Mouse (Mus musculus) liver, postnatal 0 days (tissue): ENCODE data around the gene Bcl2. TPM values are rescaled to one million over a fixed set of nuclear protein-coding genes. Genes with fewer than 3 reads are reported as not detected.
"Not testable (repeated sequence)": the region's sequence is repeated elsewhere in the genome, so short reads cannot be mapped to it uniquely, and the experiment has no call there.

Experiments used
- ATAC-seq: fragments of 200-750 bp; cut with Nextera tagmentation; 2 replicates; pipeline ENCODE4 v1.8.0; 2017; ENCODE audit warnings: mild to moderate bottlenecking, moderate library complexity
- DNase-seq: peaks from one replicate; pipeline ENCODE4 v3.0.0-alpha.2; 2016
- H3K27ac ChIP-seq: fragments of 300-500 bp; sonication (generic); 2 replicates; pipeline ENCODE4 v1.5.1; 2014; ENCODE audit warnings: antibody characterized with exemption, moderate library complexity, mild to moderate bottlenecking, low read depth
- H3K27me3 ChIP-seq: fragments of 300-500 bp; sonication (generic); 2 replicates; pipeline ENCODE4 v1.6.1; 2014; ENCODE audit warnings: low read length, control low read depth, mixed read lengths; ENCODE audit not compliant: insufficient read depth
- H3K36me3 ChIP-seq: fragments of 300-500 bp; sonication (generic); replicated peaks from 2 replicates; pipeline ENCODE4 v1.6.1; 2014; ENCODE audit warnings: mild to moderate bottlenecking, control low read depth, low read length, moderate library complexity, mixed read lengths; ENCODE audit not compliant: insufficient read depth
- H3K4me1 ChIP-seq: fragments of 300-500 bp; sonication (generic); 2 replicates; pipeline ENCODE4 v1.6.1; 2014; ENCODE audit warnings: antibody characterized with exemption, mild to moderate bottlenecking, control low read depth; ENCODE audit not compliant: insufficient read depth
- H3K4me2 ChIP-seq: fragments of 300-500 bp; sonication (generic); 2 replicates; pipeline ENCODE4 v1.6.1; 2014; ENCODE audit warnings: low read depth, mild to moderate bottlenecking, low read length, moderate library complexity, mixed read lengths
- H3K4me3 ChIP-seq: fragments of 300-500 bp; sonication (generic); 2 replicates; pipeline ENCODE4 v1.5.1; 2014; ENCODE audit warnings: low read depth, low read length
- H3K9ac ChIP-seq: fragments of 300-500 bp; sonication (generic); replicated peaks from 2 replicates; pipeline ENCODE4 v1.6.1; 2014; ENCODE audit warnings: mild to moderate bottlenecking, moderate library complexity
- H3K9me3 ChIP-seq: fragments of 300-500 bp; sonication (generic); 2 replicates; pipeline ENCODE4 v1.6.1; 2016; ENCODE audit warnings: mild to moderate bottlenecking, control low read depth, low read length, mixed read lengths
- CTCF ChIP-seq: sonication (generic); IDR thresholded peaks from 2 replicates; pipeline ENCODE4 v1.5.1; 2016; ENCODE audit warnings: antibody characterized with exemption, low read depth
- EP300 ChIP-seq: IDR thresholded peaks from 2 replicates; pipeline ENCODE4 v1.6.1; 2016; ENCODE audit warnings: antibody characterized with exemption, low read depth, mild to moderate bottlenecking
- WGBS: fragments of 180-500 bp; shearing (Covaris S2); extraction: QIAGEN DNeasy Blood & Tissue Kit; methylation state at CpG from one replicate; pipeline ENCODE4 v1.1.7; 2014; ENCODE audit not compliant: insufficient replicate concordance; 5-methylcytosine and 5-hydroxymethylcytosine counted together
- polyA plus RNA-seq: library from polyadenylated mRNA; unstranded; fragments of >200 nt; fragmentation: Nextera tagmentation; extraction: Ambion mirVana; gene quantifications from 2 replicates; pipeline ENCODE4 v1.2.1, GENCODE M21; 2015

The Bcl2 gene
- polyA plus RNA-seq, 1 experiment from 2014 or later: 0.83 TPM

DNA sequence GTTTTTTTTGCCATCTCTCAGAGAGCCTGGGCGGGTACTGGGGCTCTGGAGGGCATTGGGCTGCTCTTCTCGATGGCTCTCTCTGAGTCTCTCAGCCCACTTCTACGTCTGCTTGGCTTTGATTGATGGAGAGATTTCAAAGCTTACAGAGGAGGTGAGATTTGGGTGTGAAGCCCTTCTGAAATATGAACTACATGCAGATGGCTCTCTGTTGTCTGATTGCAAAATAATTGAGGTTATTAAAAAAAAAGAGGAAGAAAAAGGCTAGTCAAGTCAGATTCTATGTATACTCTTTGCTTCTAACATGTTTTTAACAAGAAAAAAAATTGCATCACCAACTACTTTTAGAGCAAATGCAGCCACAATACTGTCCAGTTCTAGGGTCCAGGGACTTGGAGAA is 173.9 kb downstream of the Bcl2 start:
- no peaks in the 10 kb centered on the region for H3K4me1 ChIP-seq
- 44% methylated on average over 3 of the region's 3 CpGs for WGBS
- H3K9ac ChIP-seq: no peak overlapping the region
- H3K36me3 ChIP-seq: no peaks in the 10 kb centered on the region
- no peak for ATAC-seq
- H3K9me3 ChIP-seq: no peaks in the 10 kb centered on the region
- no peaks in the 10 kb centered on the region for H3K27me3 ChIP-seq
- no peak overlapping the region for H3K4me3 ChIP-seq
- DNase-seq: no peak
- H3K4me2 ChIP-seq: no peak overlapping the region
- TF ChIP-seq CTCF: no peak
- TF ChIP-seq EP300: no peak
- H3K27ac ChIP-seq: no peak overlapping the region

- no peak for ATAC-seq
- 77% methylated on average over 1 of the region's 1 CpGs for WGBS
- DNase-seq: no peak
These were observed 175.0 kb downstream of the Bcl2 start for GRCm38 (mm10) chr1:106539029-106539428.

DNA sequence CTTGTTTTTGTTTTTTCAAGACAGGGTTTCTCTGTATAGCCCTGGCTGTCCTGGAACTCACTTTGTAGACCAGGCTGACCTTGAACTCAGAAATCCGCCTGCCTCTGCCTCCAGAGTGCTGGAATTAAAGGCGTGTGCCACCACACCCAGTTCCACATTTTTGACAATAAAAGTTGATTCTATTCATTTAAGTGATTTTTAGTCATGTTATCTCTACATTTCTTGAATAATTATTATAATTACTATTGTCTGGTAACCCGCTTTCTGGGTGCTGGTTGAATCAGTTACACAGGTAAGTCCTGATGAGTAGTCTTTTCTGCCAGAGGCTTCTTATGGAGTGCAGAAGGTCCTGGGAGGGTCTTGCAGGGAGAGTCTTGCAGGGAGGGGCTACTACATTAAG is 179.2 kb downstream of the Bcl2 start:
- H3K4me2 ChIP-seq, H3K9ac ChIP-seq, H3K4me3 ChIP-seq, H3K27me3 ChIP-seq, ATAC-seq, H3K27ac ChIP-seq, DNase-seq, H3K36me3 ChIP-seq, H3K4me1 ChIP-seq, H3K9me3 ChIP-seq: not testable (repeated sequence)
- WGBS: 74% methylated on average over 3 of the region's 3 CpGs

More at GRCm38 (mm10) chr1:106539029-106539428, 175.0 kb downstream of the Bcl2 start:
- Histone ChIP-seq H3K27ac (no peak overlapping the region), H3K9me3 (no peaks in the 10 kb centered on the region), H3K9ac (no peak overlapping the region), H3K4me1 (no peaks in the 10 kb centered on the region), H3K36me3 (no peaks in the 10 kb centered on the region), H3K4me3 (no peak overlapping the region), H3K27me3 (no peaks in the 10 kb centered on the region), H3K4me2 (no peak overlapping the region)
- TF ChIP-seq EP300 (no peak), CTCF (no peak)

GRCm38 (mm10) chr1:106529570-106529969 is 184.5 kb downstream of the Bcl2 start:
- Histone ChIP-seq H3K27ac (no peak overlapping the region), H3K4me1 (no peaks in the 10 kb centered on the region), H3K9ac (no peak overlapping the region), H3K9me3 (no peaks in the 10 kb centered on the region), H3K4me3 (no peak overlapping the region), H3K4me2 (no peak overlapping the region), H3K36me3 (no peaks in the 10 kb centered on the region), H3K27me3 (no peaks in the 10 kb centered on the region)
- ATAC-seq: no peak
- TF ChIP-seq EP300 (no peak), CTCF (no peak)
- DNase-seq: no peak
- WGBS: 80% methylated on average over 9 of the region's 9 CpGs

DNA sequence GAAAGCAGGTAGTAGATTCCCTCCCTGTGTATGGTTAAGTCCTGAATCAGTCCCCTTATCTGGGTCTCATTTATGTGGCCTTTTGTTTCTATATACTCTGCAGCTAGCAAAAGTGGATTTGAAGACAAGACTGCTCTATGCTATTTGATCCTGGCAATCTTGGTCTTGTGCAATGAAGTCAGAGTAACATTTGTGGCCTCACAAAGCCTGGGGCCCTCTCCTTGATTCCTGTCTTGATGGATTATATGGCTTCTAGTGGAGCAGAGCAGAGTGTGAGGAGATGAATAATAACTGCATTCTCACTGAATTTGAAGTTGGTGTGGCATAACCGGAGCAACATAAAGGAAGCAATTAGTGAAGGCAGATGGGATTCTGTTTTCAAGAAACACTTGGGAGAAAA is 186.5 kb downstream of the Bcl2 start:
- no peak overlapping the region for H3K27ac ChIP-seq
- no peaks in the 10 kb centered on the region for H3K9me3 ChIP-seq
- DNase-seq: no peak
- H3K4me2 ChIP-seq: no peak overlapping the region
- no peak for ATAC-seq
- H3K4me1 ChIP-seq: no peaks in the 10 kb centered on the region
- 80% methylated on average over 1 of the region's 1 CpGs for WGBS
- TF ChIP-seq CTCF (no peak), EP300 (no peak)
- H3K27me3 ChIP-seq: no peaks in the 10 kb centered on the region
- H3K9ac ChIP-seq: no peak overlapping the region
- no peaks in the 10 kb centered on the region for H3K36me3 ChIP-seq
- no peak overlapping the region for H3K4me3 ChIP-seq

DNA sequence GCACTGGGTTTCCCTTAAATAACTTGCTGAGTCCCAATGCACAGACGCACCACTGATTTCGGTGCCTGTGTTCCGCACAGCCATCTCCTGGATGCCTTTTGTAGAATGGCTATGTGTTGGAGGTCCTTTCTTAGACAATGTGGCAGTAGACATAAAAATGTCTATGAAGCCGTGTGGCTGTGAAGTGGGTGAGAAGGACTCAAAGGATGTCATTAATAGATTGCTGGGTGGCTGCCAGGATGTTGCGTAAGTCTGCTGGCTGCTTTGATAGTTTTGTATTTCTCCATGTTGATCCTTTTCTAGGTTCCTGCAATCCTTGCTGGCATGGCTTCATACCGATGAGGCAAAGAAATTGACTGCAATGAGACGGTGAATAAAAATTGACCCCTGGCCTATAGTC is 187.3 kb downstream of the Bcl2 start:
- Histone ChIP-seq H3K4me3 (no peak overlapping the region), H3K36me3 (no peaks in the 10 kb centered on the region), H3K27me3 (no peaks in the 10 kb centered on the region), H3K9ac (no peak overlapping the region), H3K4me2 (no peak overlapping the region), H3K4me1 (no peaks in the 10 kb centered on the region), H3K9me3 (no peaks in the 10 kb centered on the region), H3K27ac (no peak overlapping the region)
- TF ChIP-seq CTCF (no peak), EP300 (no peak)
- ATAC-seq (no peak), DNase-seq (peak; percentile 45)
- 66% methylated on average over 7 of the region's 7 CpGs for WGBS

DNA sequence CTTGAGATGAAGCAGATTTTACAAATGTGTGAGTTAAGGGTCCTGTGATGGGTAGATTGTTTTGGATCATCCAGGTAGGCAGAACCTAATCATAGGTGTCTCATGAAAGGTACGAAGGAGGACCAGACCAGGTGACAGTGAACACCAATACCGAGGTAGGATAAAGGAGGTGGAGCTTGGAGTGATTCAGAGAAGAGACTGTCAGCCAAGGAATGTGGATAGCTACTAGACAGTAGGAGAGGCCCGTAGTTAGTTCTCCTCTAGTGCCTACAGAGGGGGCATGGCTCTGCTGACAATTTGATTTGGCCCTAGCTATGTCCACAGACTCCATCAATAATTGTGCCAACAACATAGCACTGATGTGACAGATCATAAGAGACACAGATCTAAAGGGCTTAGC is 188.0 kb downstream of the Bcl2 start:
- TF ChIP-seq EP300: no peak
- no peak for TF ChIP-seq CTCF
- Histone ChIP-seq H3K36me3 (no peaks in the 10 kb centered on the region), H3K4me2 (no peak overlapping the region), H3K9me3 (no peaks in the 10 kb centered on the region), H3K4me3 (no peak overlapping the region), H3K4me1 (no peaks in the 10 kb centered on the region), H3K9ac (no peak overlapping the region), H3K27me3 (no peaks in the 10 kb centered on the region), H3K27ac (no peak overlapping the region)
- DNase-seq: no peak
- WGBS: 66% methylated on average over 3 of the region's 3 CpGs
- no peak for ATAC-seq
